Mouse (Mus musculus) liver, postnatal 0 days (tissue): Measurements from ENCODE around the gene Mipol1. TPM values are rescaled to one million over a fixed set of nuclear protein-coding genes. Genes with fewer than 3 reads are reported as not detected.
"Not testable (repeated sequence)": the region's sequence is repeated elsewhere in the genome, so short reads cannot be mapped to it uniquely, and the experiment has no call there.

Experiments
- ATAC-seq: fragments of 200-750 bp; cut with Nextera tagmentation; 2 replicates; pipeline ENCODE4 v1.8.0; 2017; ENCODE audit warnings: mild to moderate bottlenecking, moderate library complexity
- DNase-seq: peaks from one replicate; pipeline ENCODE4 v3.0.0-alpha.2; 2016
- H3K27ac ChIP-seq: fragments of 300-500 bp; sonication (generic); 2 replicates; pipeline ENCODE4 v1.5.1; 2014; ENCODE audit warnings: antibody characterized with exemption, moderate library complexity, mild to moderate bottlenecking, low read depth
- H3K27me3 ChIP-seq: fragments of 300-500 bp; sonication (generic); 2 replicates; pipeline ENCODE4 v1.6.1; 2014; ENCODE audit warnings: low read length, control low read depth, mixed read lengths; ENCODE audit not compliant: insufficient read depth
- H3K36me3 ChIP-seq: fragments of 300-500 bp; sonication (generic); replicated peaks from 2 replicates; pipeline ENCODE4 v1.6.1; 2014; ENCODE audit warnings: mild to moderate bottlenecking, control low read depth, low read length, moderate library complexity, mixed read lengths; ENCODE audit not compliant: insufficient read depth
- H3K4me1 ChIP-seq: fragments of 300-500 bp; sonication (generic); 2 replicates; pipeline ENCODE4 v1.6.1; 2014; ENCODE audit warnings: antibody characterized with exemption, mild to moderate bottlenecking, control low read depth; ENCODE audit not compliant: insufficient read depth
- H3K4me2 ChIP-seq: fragments of 300-500 bp; sonication (generic); 2 replicates; pipeline ENCODE4 v1.6.1; 2014; ENCODE audit warnings: low read depth, mild to moderate bottlenecking, low read length, moderate library complexity, mixed read lengths
- H3K4me3 ChIP-seq: fragments of 300-500 bp; sonication (generic); 2 replicates; pipeline ENCODE4 v1.5.1; 2014; ENCODE audit warnings: low read depth, low read length
- H3K9ac ChIP-seq: fragments of 300-500 bp; sonication (generic); replicated peaks from 2 replicates; pipeline ENCODE4 v1.6.1; 2014; ENCODE audit warnings: mild to moderate bottlenecking, moderate library complexity
- H3K9me3 ChIP-seq: fragments of 300-500 bp; sonication (generic); 2 replicates; pipeline ENCODE4 v1.6.1; 2016; ENCODE audit warnings: mild to moderate bottlenecking, control low read depth, low read length, mixed read lengths
- CTCF ChIP-seq: sonication (generic); IDR thresholded peaks from 2 replicates; pipeline ENCODE4 v1.5.1; 2016; ENCODE audit warnings: antibody characterized with exemption, low read depth
- EP300 ChIP-seq: IDR thresholded peaks from 2 replicates; pipeline ENCODE4 v1.6.1; 2016; ENCODE audit warnings: antibody characterized with exemption, low read depth, mild to moderate bottlenecking
- WGBS: fragments of 180-500 bp; shearing (Covaris S2); extraction: QIAGEN DNeasy Blood & Tissue Kit; methylation state at CpG from one replicate; pipeline ENCODE4 v1.1.7; 2014; ENCODE audit not compliant: insufficient replicate concordance; 5-methylcytosine and 5-hydroxymethylcytosine counted together
- polyA plus RNA-seq: library from polyadenylated mRNA; unstranded; fragments of >200 nt; fragmentation: Nextera tagmentation; extraction: Ambion mirVana; gene quantifications from 2 replicates; pipeline ENCODE4 v1.2.1, GENCODE M21; 2015

Gene Mipol1
- polyA plus RNA-seq, 1 experiment from 2014 or later: 2.1 TPM

DNA sequence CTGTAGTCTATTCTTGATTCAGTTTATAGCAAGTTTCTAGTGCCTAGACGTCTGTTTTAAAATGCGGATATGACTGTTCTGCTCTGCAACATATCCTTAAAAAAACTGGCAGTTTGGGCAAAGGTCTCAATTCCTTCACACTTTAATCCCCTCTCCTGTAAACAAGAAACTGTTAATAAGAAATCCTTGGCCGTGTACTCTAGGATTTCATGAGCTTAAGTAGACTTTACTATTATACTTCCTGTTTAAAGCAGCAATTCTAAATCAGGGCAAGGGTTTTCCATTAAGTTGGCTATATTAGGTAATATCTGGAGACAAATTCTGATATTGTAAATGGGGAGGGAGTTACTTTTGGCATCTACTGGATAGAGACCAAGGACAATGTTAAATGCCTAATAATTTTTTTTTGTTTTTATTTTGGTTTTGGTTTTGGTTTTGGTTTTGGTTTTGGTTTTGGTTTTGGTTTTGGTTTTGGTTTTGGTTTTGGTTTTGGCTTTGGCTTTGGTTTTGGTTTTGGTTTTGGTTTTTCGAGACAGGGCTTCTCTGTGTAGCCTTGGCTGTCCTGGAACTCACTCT is 25.9 kb upstream of the Mipol1 start:
- Histone ChIP-seq H3K4me1 (no peaks in the 10 kb centered on the region), H3K4me3 (no peak overlapping the region), H3K27me3 (no peaks in the 10 kb centered on the region), H3K9ac (no peak overlapping the region), H3K4me2 (no peak overlapping the region), H3K36me3 (no peaks in the 10 kb centered on the region), H3K27ac (no peak overlapping the region), H3K9me3 (peaks cover 3% of the 10 kb centered on the region; the same call in 1 of the 2 replicates)
- DNase-seq (no peak), ATAC-seq (no peak)
- WGBS: 74% methylated on average over 4 of the region's 4 CpGs
- TF ChIP-seq CTCF: no peak
- no peak for TF ChIP-seq EP300

DNA sequence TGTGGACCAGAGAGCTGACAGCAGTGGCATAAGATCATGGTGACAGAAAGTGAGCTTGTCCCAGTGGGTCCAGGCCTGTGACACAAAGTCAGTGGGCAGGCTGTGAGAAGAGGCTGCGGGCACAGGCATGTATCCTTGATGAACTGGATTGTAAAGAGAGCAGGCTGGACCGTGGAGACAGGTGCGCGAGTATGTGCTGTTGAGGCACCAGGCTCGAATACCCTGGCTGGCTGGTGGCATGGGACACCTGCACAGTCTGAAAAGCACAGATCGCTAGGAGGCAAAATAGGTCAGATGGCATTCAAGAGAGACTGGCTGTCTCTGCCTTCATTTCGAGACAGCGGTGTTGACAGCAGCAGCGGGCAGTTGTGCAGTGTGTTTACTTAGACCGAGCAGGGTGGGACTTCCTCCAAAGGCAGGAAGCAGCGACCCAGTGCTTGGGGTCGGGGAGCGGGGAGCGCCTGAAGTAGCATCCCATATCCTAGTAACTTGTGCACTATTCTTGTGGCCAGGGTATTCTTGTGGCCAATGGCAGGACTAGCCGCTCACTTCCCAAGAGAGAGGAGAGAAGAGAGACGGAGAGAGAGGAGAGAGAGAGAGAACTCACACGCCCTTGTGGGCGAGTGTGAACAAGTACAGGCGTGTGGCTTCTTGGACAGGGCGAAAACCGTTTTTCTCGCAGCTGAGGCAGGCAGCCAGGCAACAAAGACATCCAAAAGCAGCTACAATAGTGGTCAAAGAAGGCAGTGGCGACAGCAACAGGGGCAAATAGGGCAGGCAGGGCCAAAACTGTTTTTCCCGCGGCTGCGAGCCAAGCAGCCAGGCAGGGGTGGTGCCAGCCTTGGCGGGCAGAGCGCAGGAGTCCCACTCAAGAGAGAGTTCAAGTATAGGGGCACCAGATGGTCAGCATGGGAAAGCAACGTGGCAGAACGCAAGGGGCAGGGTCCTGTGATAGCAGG is 18.6 kb upstream of the Mipol1 start:
- H3K36me3 ChIP-seq: no peaks in the 10 kb centered on the region
- peak overlapping the region; percentile 54 for H3K4me3 ChIP-seq
- ATAC-seq: peak; percentile 78
- peaks cover 2% of the 10 kb centered on the region; the same call in 1 of the 2 replicates for H3K4me1 ChIP-seq
- peak; percentile 37 for DNase-seq
- H3K27me3 ChIP-seq: no peaks in the 10 kb centered on the region
- TF ChIP-seq CTCF: no peak
- TF ChIP-seq EP300: no peak
- H3K9ac ChIP-seq: peak overlapping the region; percentile 65
- H3K27ac ChIP-seq: peak overlapping the region; percentile 52; the same call in 1 of the 2 replicates
- 5% methylated on average over 30 of the region's 30 CpGs for WGBS
- H3K9me3 ChIP-seq: no peaks in the 10 kb centered on the region
- peak overlapping the region; percentile 89 for H3K4me2 ChIP-seq

DNA sequence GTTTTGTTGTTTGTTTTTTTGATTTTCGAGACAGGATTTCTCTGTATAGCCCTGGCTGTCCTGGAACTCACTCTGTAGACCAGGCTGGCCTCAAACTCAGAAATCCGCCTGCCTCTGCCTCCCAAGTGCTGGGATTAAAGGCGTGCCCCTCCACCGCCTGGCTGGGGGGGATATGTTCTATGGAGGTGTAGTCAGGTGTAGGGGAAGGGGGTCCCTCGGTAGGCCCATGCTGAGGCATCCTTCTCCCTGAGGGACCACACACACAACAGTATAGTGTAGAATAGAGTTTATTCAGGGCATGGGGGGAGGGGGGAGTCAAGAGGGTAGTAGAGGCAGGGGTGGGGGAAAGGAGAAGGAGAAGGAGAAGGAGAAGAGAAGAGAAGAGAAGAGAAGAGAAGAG is 17.8 kb upstream of the Mipol1 start:
- H3K9me3 ChIP-seq, H3K27ac ChIP-seq, ATAC-seq, H3K4me2 ChIP-seq, H3K4me3 ChIP-seq, H3K27me3 ChIP-seq, H3K4me1 ChIP-seq, H3K9ac ChIP-seq, DNase-seq, H3K36me3 ChIP-seq: not testable (repeated sequence)
- 75% methylated on average over 5 of the region's 5 CpGs for WGBS

DNA sequence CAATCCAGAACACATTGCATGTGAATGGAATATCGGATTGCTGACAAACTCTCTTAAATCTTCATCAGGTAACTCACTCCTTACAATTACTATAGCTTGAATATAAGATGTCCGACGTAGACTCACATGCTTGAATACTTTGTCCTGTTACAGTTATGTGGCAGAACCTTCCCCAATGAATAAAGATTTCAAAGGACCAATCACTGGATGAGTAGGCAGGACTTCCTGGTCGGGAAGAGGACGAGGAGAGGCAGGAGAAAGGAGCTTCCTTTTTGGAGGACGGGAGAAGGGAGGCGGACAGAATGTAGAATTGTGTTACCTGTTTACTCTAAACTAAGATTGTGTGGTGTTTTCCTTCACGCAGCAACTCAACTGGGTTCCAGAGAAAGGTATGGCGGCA is 3.8 kb upstream of the Mipol1 start:
- no peaks in the 10 kb centered on the region for H3K36me3 ChIP-seq
- DNase-seq (no peak), ATAC-seq (no peak)
- no peak overlapping the region for H3K4me2 ChIP-seq
- H3K9me3 ChIP-seq: no peaks in the 10 kb centered on the region
- H3K27ac ChIP-seq: no peak overlapping the region
- peaks cover 9% of the 10 kb centered on the region for H3K4me1 ChIP-seq
- no peak overlapping the region for H3K9ac ChIP-seq
- no peak overlapping the region for H3K4me3 ChIP-seq
- no peaks in the 10 kb centered on the region for H3K27me3 ChIP-seq
- TF ChIP-seq CTCF: no peak
- no peak for TF ChIP-seq EP300
- 86% methylated on average over 9 of the region's 9 CpGs for WGBS

- no peaks in the 10 kb centered on the region for H3K36me3 ChIP-seq
These were observed 2.5 kb upstream of the Mipol1 start for GRCm38 (mm10) chr12:57227776-57228175.

GRCm38 (mm10) chr12:57229703-57230102 is 524 bp upstream of the Mipol1 start:
- peak overlapping the region; percentile 93 for H3K4me2 ChIP-seq
- ATAC-seq (no peak), DNase-seq (no peak)
- peak; percentile 18; the same call in 1 of the 2 replicates for TF ChIP-seq EP300
- TF ChIP-seq CTCF: no peak
- no peaks in the 10 kb centered on the region for H3K27me3 ChIP-seq
- no peaks in the 10 kb centered on the region for H3K36me3 ChIP-seq
- peak overlapping the region; percentile 67 for H3K4me3 ChIP-seq
- peak overlapping the region; percentile 77 for H3K27ac ChIP-seq
- H3K4me1 ChIP-seq: peaks cover 14% of the 10 kb centered on the region
- peak overlapping the region; percentile 45; the same call in 1 of the 2 replicates for H3K9ac ChIP-seq
- WGBS: 17% methylated on average over 4 of the region's 4 CpGs
- H3K9me3 ChIP-seq: no peaks in the 10 kb centered on the region

More at GRCm38 (mm10) chr12:57227776-57228175, 2.5 kb upstream of the Mipol1 start:
- H3K9ac ChIP-seq: no peak overlapping the region
- no peak overlapping the region for H3K4me2 ChIP-seq
- 72% methylated on average over 4 of the region's 8 CpGs for WGBS
- H3K9me3 ChIP-seq: no peaks in the 10 kb centered on the region
- H3K4me3 ChIP-seq: no peak overlapping the region
- H3K4me1 ChIP-seq: peaks cover 14% of the 10 kb centered on the region
- ATAC-seq (no peak), DNase-seq (no peak)
- H3K27ac ChIP-seq: no peak overlapping the region
- no peaks in the 10 kb centered on the region for H3K27me3 ChIP-seq
- TF ChIP-seq EP300 (no peak), CTCF (no peak)
